Mouse (Mus musculus): ENCODE measurements around the gene 9130230L23Rik. TPM values are rescaled to one million over a fixed set of nuclear protein-coding genes. Genes with fewer than 3 reads are reported as not detected.
"Not testable (repeated sequence)": the region's sequence is repeated elsewhere in the genome, so short reads cannot be mapped to it uniquely, and the experiment has no call there.

Gene 9130230L23Rik
- polyA plus RNA-seq, 1 experiment from 2014 or later, result 0.65 TPM

- no peak overlapping the region for H3K4me3 ChIP-seq (replicated peaks)
- H3K36me3 ChIP-seq, result no peaks in the 10 kb centered on the region
- no peak overlapping the region for H3K4me2 ChIP-seq
- no peak for ATAC-seq (replicated peaks; ENCODE audit: low FRiP score)
- no peaks in the 10 kb centered on the region for H3K9me3 ChIP-seq (replicated peaks)
- 66% methylated on average over 5 of the region's 5 CpGs for WGBS
- H3K4me1 ChIP-seq, result peaks cover 27% of the 10 kb centered on the region
- H3K27ac ChIP-seq, result peak overlapping the region; percentile 91
- H3K27me3 ChIP-seq, result no peaks in the 10 kb centered on the region
- no peak overlapping the region for H3K9ac ChIP-seq
Observed at GRCm38 (mm10) chr5:66001232-66001631, 2.9 kb downstream of the 9130230L23Rik start.

- H3K27me3 ChIP-seq, result no peaks in the 10 kb centered on the region
- ATAC-seq (replicated peaks; ENCODE audit: low FRiP score), result peak; percentile 67
- H3K4me1 ChIP-seq, result peaks cover 27% of the 10 kb centered on the region
- peak overlapping the region; percentile 91 for H3K27ac ChIP-seq
- 12% methylated on average over 6 of the region's 6 CpGs for WGBS
- H3K4me3 ChIP-seq (replicated peaks), result no peak overlapping the region
- no peak overlapping the region for H3K4me2 ChIP-seq
- no peak overlapping the region for H3K9ac ChIP-seq
- H3K36me3 ChIP-seq, result no peaks in the 10 kb centered on the region
- no peaks in the 10 kb centered on the region for H3K9me3 ChIP-seq (replicated peaks)
Observed at GRCm38 (mm10) chr5:66000567-66001125, 3.4 kb downstream of the 9130230L23Rik start.

GRCm38 (mm10) chr5:66000074-66000473 lies 4.0 kb downstream of the 9130230L23Rik start:
- no peak overlapping the region for H3K4me3 ChIP-seq (replicated peaks)
- no peaks in the 10 kb centered on the region for H3K27me3 ChIP-seq
- 43% methylated on average over 7 of the region's 7 CpGs for WGBS
- H3K27ac ChIP-seq, result peak overlapping the region; percentile 91
- ATAC-seq (replicated peaks; ENCODE audit: low FRiP score), result peak; percentile 81
- H3K4me1 ChIP-seq, result peaks cover 23% of the 10 kb centered on the region
- no peak overlapping the region for H3K9ac ChIP-seq
- H3K36me3 ChIP-seq, result no peaks in the 10 kb centered on the region
- no peaks in the 10 kb centered on the region for H3K9me3 ChIP-seq (replicated peaks)
- H3K4me2 ChIP-seq, result no peak overlapping the region

GRCm38 (mm10) chr5:65999106-65999505 lies 5.0 kb downstream of the 9130230L23Rik start:
- ATAC-seq (replicated peaks; ENCODE audit: low FRiP score), result no peak
- Histone ChIP-seq H3K27ac (0 out of 2 replicates have a peak overlapping the region, but pooled peaks have one; percentile 91), H3K9ac (no peak overlapping the region), H3K36me3 (no peaks in the 10 kb centered on the region), H3K4me1 (peaks cover 27% of the 10 kb centered on the region), H3K27me3 (no peaks in the 10 kb centered on the region), H3K4me3 (replicated peaks) (no peak overlapping the region), H3K9me3 (replicated peaks) (no peaks in the 10 kb centered on the region), H3K4me2 (no peak overlapping the region)
- WGBS, result 86% methylated on average over 7 of the region's 7 CpGs

- Histone ChIP-seq H3K27ac (no peak overlapping the region), H3K4me1 (peaks cover 27% of the 10 kb centered on the region), H3K27me3 (no peaks in the 10 kb centered on the region), H3K9me3 (replicated peaks) (no peaks in the 10 kb centered on the region), H3K4me2 (no peak overlapping the region), H3K36me3 (no peaks in the 10 kb centered on the region), H3K9ac (no peak overlapping the region), H3K4me3 (replicated peaks) (no peak overlapping the region)
- no peak for ATAC-seq (replicated peaks; ENCODE audit: low FRiP score)
Observed at GRCm38 (mm10) chr5:65997813-65998212, 6.3 kb downstream of the 9130230L23Rik start.

- no peaks in the 10 kb centered on the region for H3K27me3 ChIP-seq
- no peak for ATAC-seq (replicated peaks; ENCODE audit: low FRiP score)
- peak overlapping the region; percentile 24; the same call in 1 of the 2 replicates for H3K27ac ChIP-seq
- H3K4me1 ChIP-seq, result peaks cover 8% of the 10 kb centered on the region
- no peak overlapping the region for H3K4me2 ChIP-seq
- H3K36me3 ChIP-seq, result no peaks in the 10 kb centered on the region
- no peaks in the 10 kb centered on the region for H3K9me3 ChIP-seq (replicated peaks)
- WGBS, result 60% methylated on average over 6 of the region's 6 CpGs
- no peak overlapping the region for H3K4me3 ChIP-seq (replicated peaks)
- H3K9ac ChIP-seq, result no peak overlapping the region
Observed at GRCm38 (mm10) chr5:65994643-65995042, 9.4 kb downstream of the 9130230L23Rik start.

- WGBS, result 88% methylated on average over 2 of the region's 2 CpGs
- Histone ChIP-seq H3K9ac (no peak overlapping the region), H3K27me3 (no peaks in the 10 kb centered on the region), H3K9me3 (replicated peaks) (no peaks in the 10 kb centered on the region), H3K4me2 (no peak overlapping the region), H3K4me1 (peaks cover 8% of the 10 kb centered on the region; the same call in 1 of the 2 replicates), H3K36me3 (no peaks in the 10 kb centered on the region), H3K27ac (no peak overlapping the region), H3K4me3 (replicated peaks) (no peak overlapping the region)
- ATAC-seq (replicated peaks; ENCODE audit: low FRiP score), result no peak
Observed at GRCm38 (mm10) chr5:65991191-65991590, 12.9 kb downstream of the 9130230L23Rik start.

GRCm38 (mm10) chr5:65987004-65987403 lies 17.1 kb downstream of the 9130230L23Rik start:
- 71% methylated on average over 3 of the region's 3 CpGs for WGBS
- H3K27me3 ChIP-seq; H3K27ac ChIP-seq; H3K4me2 ChIP-seq; H3K4me3 ChIP-seq (replicated peaks); H3K4me1 ChIP-seq; ATAC-seq (replicated peaks; ENCODE audit: low FRiP score); H3K36me3 ChIP-seq; H3K9me3 ChIP-seq (replicated peaks); H3K9ac ChIP-seq: not testable (repeated sequence)

GRCm38 (mm10) chr5:65986426-65986825 lies 17.7 kb downstream of the 9130230L23Rik start:
- H3K4me3 ChIP-seq (replicated peaks), result no peak overlapping the region
- no peaks in the 10 kb centered on the region for H3K27me3 ChIP-seq
- H3K4me1 ChIP-seq, result no peaks in the 10 kb centered on the region
- no peak overlapping the region for H3K4me2 ChIP-seq
- H3K27ac ChIP-seq, result no peak overlapping the region
- H3K36me3 ChIP-seq, result no peaks in the 10 kb centered on the region
- no peaks in the 10 kb centered on the region for H3K9me3 ChIP-seq (replicated peaks)
- H3K9ac ChIP-seq, result no peak overlapping the region
- 85% methylated on average over 5 of the region's 5 CpGs for WGBS
- no peak for ATAC-seq (replicated peaks; ENCODE audit: low FRiP score)

GRCm38 (mm10) chr5:65975731-65976130 lies 28.4 kb downstream of the 9130230L23Rik start:
- H3K27ac ChIP-seq, result no peak overlapping the region
- no peaks in the 10 kb centered on the region for H3K36me3 ChIP-seq
- no peak overlapping the region for H3K4me2 ChIP-seq
- no peaks in the 10 kb centered on the region for H3K4me1 ChIP-seq
- no peaks in the 10 kb centered on the region for H3K9me3 ChIP-seq (replicated peaks)
- 90% methylated on average over 13 of the region's 13 CpGs for WGBS
- no peak overlapping the region for H3K9ac ChIP-seq
- no peak overlapping the region for H3K4me3 ChIP-seq (replicated peaks)
- H3K27me3 ChIP-seq, result no peaks in the 10 kb centered on the region
- ATAC-seq (replicated peaks; ENCODE audit: low FRiP score), result no peak

- H3K4me1 ChIP-seq, result no peaks in the 10 kb centered on the region
- H3K27me3 ChIP-seq, result no peaks in the 10 kb centered on the region
- H3K4me3 ChIP-seq (replicated peaks), result no peak overlapping the region
- H3K9me3 ChIP-seq (replicated peaks), result no peaks in the 10 kb centered on the region
- no peak overlapping the region for H3K27ac ChIP-seq
- H3K4me2 ChIP-seq, result no peak overlapping the region
- ATAC-seq (replicated peaks; ENCODE audit: low FRiP score), result no peak
- no peak overlapping the region for H3K9ac ChIP-seq
- 57% methylated on average over 2 of the region's 2 CpGs for WGBS
- H3K36me3 ChIP-seq, result no peaks in the 10 kb centered on the region
Observed at GRCm38 (mm10) chr5:65973189-65973588, 30.9 kb downstream of the 9130230L23Rik start.

GRCm38 (mm10) chr5:65968004-65968403 lies 36.1 kb downstream of the 9130230L23Rik start:
- no peaks in the 10 kb centered on the region for H3K9me3 ChIP-seq (replicated peaks)
- H3K27ac ChIP-seq, result no peak overlapping the region
- no peaks in the 10 kb centered on the region for H3K27me3 ChIP-seq
- WGBS, result 95% methylated on average over 3 of the region's 3 CpGs
- no peak for ATAC-seq (replicated peaks; ENCODE audit: low FRiP score)
- H3K9ac ChIP-seq, result no peak overlapping the region
- 0 out of 2 replicates have a peak, but pooled peaks cover 2% of the 10 kb centered on the region for H3K4me1 ChIP-seq
- H3K36me3 ChIP-seq, result no peaks in the 10 kb centered on the region
- no peak overlapping the region for H3K4me3 ChIP-seq (replicated peaks)
- no peak overlapping the region for H3K4me2 ChIP-seq

GRCm38 (mm10) chr5:65967091-65967490 lies 37.0 kb downstream of the 9130230L23Rik start:
- no peaks in the 10 kb centered on the region for H3K27me3 ChIP-seq
- 0 out of 2 replicates have a peak, but pooled peaks cover 2% of the 10 kb centered on the region for H3K4me1 ChIP-seq
- no peak overlapping the region for H3K4me3 ChIP-seq (replicated peaks)
- H3K9me3 ChIP-seq (replicated peaks), result no peaks in the 10 kb centered on the region
- no peak overlapping the region for H3K4me2 ChIP-seq
- 52% methylated on average over 12 of the region's 12 CpGs for WGBS
- H3K36me3 ChIP-seq, result no peaks in the 10 kb centered on the region
- 0 out of 2 replicates have a peak, but pooled peaks have one; percentile 22 for ATAC-seq (replicated peaks; ENCODE audit: low FRiP score)
- H3K27ac ChIP-seq, result no peak overlapping the region
- H3K9ac ChIP-seq, result no peak overlapping the region

Measured in kidney, embryonic 15.5 days (tissue).